Mouse (Mus musculus) ES-E14 (cell line): ENCODE measurements around the gene Eps8l3.

ENCODE experiments used
- MAFK ChIP-seq: IDR thresholded peaks from 2 replicates; pipeline ENCODE4 v1.6.1; 2014; ENCODE audit warnings: mild to moderate bottlenecking, low read depth, low read length, inconsistent platforms; ENCODE audit not compliant: insufficient read depth
- ZC3H11A ChIP-seq: IDR thresholded peaks from 2 replicates; pipeline ENCODE4 v1.6.1; 2012; ENCODE audit warnings: low read depth, mild to moderate bottlenecking, inconsistent platforms, low read length, borderline replicate concordance
- ZNF384 ChIP-seq: IDR thresholded peaks from 2 replicates; pipeline ENCODE4 v1.6.1; 2012; ENCODE audit warnings: low read depth, low read length, inconsistent platforms

DNA sequence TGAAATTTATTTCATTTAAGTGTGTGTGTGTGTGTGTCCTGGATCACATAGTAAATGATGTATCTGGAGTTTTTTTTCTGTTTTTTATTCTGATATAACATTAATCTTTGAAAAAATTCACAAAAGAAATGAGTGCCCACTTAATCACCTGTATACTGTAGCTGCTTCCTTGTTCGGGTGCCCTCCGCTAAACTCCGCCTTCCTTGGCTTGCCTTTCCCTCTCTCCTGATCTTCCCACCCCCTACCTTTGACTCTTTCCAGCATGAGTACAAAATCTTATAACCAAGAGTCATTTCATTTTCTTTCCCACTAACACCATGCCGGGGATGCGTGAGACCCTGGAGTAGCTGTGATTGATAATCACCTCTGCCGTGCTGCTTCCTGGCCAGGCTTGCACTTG is 55.1 kb downstream of the Eps8l3 start:
- no peak for TF ChIP-seq MAFK
- TF ChIP-seq ZC3H11A, result no peak
- TF ChIP-seq ZNF384, result no peak
